Mouse (Mus musculus): ENCODE data around the gene Pla2g15.

The Pla2g15 gene

DNA sequence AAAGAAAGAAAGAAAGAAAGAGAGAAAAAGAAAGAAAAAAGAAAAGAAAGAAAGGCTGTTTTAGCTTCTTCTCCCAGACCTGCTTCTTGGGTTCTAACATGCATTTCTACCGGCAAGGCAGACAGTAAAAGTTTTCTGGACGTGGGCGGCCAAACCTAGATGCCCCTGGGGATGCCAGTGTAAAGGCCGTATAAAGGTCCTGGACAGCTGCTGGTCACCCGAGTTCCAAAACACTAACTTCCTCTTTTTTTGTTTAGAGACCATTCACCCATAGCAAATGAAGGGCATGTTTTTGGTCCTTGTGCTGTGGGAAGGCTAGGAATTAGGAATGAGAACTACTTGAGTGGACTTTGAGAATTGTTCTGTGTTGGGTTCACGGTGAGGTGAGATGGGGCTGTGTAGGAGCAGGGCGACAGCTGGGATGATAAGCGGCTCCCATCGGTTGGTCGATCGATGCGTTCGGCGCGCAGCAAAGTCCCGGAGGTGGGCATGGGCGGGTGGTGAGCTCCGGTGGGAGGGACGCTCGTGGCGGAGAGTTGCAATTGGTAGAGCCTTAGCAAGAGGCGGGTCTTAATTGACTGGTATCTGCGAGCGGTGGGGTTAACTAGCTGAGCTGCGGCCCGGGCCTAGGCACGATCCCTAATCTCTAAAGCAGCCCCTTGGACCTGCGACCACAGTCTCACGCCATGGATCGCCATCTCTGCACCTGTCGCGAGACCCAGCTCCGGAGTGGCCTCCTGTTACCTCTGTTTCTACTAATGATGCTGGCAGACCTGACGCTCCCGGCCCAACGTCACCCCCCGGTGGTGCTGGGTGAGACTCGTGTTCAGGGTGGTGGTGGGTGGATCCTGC lies at the start of gene Pla2g15:
TSS of gene Pla2g15 (plus strand) at position 599 of the 852 bp plus-strand sequence.
- peak; percentile 94 to 95 for DNase-seq

DNA sequence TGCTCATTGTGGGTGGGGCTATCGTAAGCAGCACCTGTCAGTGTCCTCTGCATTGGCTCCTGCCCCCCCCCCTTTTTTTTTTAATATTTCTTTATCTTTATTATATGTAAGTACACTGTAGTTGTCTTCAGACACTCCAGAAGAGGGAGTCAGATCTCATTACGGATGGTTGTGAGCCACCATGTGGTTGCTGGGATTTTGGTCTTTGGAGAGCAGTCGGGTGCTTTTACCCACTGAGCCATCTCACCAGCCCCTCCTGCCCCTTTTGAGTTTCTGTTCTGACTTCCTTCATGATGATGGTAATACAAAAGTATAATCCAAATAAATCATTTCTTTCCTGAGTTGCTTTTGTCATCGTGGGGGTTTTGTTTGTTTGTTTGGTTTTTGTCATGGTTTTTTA lies 47.9 kb upstream of the Pla2g15 start:
- DNase-seq, result peak; percentile 43 to 63

DNA sequence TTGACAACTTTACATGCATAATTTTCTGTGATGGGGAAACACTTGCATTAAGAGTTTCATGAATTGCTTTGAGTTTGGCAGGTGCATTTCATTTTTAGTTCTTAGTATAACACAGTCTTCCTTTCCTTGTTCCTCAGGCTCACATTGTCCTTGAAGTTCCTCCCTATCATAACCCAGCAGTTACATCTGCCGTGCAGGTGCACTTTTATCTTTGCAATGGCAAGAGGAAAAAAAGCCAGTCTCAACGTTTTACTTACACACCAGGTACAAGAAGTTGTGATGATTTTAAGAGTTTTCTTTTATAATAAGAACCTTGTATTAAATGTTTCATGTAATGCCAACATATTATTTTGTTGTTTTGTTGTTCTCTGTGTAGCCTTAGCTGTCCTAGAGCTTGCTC lies 46.3 kb upstream of the Pla2g15 start:
- peak; percentile 41 to 68 for DNase-seq

DNA sequence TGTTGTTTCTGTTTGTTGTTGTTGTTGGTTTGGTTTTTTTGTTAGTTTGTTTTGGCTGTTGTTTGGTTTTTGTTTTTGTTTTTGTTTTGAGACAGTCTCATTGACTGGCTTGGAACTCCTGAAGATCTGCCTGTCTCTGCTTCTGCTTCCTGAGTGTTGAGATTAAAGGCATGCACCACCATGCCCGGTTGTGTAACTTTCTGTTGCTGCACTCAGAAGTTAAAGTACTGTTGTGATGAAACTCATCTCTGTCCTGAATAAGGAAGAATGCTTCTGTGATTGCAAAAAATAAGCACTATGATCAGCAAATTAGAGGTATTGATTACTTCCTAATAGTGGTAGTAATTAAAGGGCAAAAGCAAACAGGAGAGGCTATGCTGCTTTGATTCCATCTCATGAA lies 44.0 kb upstream of the Pla2g15 start:
- no peak for DNase-seq

- peak in 1 of 2 experiments; percentile 55 for DNase-seq
Observed at GRCm38 (mm10) chr8:106108080-106108479, 42.1 kb upstream of the Pla2g15 start.

DNA sequence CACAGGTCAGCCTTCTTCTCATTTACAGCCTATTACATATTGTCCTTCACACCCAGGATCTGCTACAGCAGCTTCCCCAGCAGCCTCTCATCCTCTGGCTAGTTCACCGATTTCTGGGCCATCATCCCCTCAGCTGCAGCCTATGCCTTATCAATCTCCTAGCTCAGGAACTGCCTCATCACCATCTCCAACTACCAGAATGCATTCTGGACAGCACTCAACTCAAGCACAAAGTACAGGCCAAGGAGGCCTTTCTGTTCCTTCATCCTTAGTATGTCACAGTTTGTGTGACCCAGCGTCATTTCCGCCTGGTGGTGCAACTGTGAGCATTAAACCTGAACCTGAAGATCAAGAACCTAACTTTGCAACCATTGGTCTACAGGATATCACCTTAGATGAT lies 41.5 kb upstream of the Pla2g15 start:
- DNase-seq, result peak in 1 of 2 experiments; percentile 45

- DNase-seq, result peak in 1 of 2 experiments; percentile 50
Observed at GRCm38 (mm10) chr8:106112041-106112440, 38.2 kb upstream of the Pla2g15 start.

GRCm38 (mm10) chr8:106112514-106112913 lies 37.7 kb upstream of the Pla2g15 start:
- DNase-seq, result peak; percentile 69 to 86

- DNase-seq, result peak; percentile 84 to 87
Observed at GRCm38 (mm10) chr8:106115897-106116296, 34.3 kb upstream of the Pla2g15 start.

- DNase-seq, result no peak
Observed at GRCm38 (mm10) chr8:106123443-106123842, 26.8 kb upstream of the Pla2g15 start.

DNA sequence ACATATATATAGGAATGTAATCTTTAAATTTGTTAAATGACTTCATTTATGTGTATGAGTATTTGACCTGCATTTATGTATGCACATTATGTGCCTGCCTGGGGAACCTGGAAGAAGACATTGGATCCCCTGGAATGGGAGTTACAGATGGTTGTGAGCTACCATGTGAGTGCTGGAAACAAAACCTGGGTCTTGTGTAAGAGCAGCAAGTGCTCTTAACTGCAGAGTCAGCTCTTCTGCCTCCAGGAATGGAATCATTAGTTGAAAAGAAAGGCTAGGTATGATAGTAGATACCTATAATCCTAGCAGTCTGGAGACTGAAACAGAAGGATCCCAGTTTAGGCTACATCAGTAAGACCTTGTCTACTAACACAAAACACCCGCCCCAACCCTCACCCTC lies 24.1 kb upstream of the Pla2g15 start:
- no peak for DNase-seq

DNA sequence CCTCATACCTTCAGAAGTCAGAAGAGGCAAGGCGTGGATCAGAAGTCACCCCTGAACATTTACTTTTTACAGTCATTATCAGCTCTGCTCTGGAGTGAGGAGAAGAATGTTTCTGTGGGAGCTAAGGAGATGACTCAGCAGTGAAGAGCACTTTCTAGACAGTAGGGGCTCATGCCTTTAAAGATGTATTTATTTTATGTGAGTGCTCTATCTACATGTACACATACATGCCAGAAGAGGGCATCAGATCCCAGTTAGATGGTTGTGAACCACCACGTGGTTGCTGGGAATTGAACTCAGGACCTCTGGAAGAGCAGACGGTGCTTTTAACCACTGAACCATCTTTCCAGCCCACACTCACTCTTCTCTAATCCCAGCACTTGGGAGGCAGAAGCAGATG lies 23.1 kb upstream of the Pla2g15 start:
- no peak for DNase-seq

DNA sequence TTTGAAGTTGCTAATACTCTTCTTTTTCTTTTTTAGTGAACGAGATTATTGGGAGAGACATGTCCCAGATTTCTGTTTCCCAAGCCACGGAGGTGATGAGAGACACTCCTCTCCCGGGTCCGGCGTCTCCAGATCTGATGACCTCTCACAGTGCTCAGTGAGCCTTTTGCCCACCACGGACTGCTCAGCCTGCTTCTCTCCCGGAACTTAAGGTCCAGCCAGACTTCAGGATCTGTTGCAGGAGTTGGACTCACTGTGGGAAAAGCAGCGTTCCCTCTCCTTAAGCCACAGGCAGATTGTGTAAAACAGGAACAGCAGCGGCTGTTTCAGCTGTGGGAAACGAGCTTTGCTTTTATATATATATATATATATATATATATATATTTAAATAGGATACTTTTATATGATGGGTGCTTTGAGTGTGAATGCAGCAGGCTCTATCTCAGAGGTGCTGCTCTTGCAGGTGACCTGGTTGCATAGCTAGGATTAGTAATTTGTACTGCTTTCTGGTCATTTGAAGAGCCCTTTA lies 22.3 kb upstream of the Pla2g15 start:
- no peak for DNase-seq

GRCm38 (mm10) chr8:106129232-106129930 lies 20.8 kb upstream of the Pla2g15 start:
- DNase-seq, result no peak

DNA sequence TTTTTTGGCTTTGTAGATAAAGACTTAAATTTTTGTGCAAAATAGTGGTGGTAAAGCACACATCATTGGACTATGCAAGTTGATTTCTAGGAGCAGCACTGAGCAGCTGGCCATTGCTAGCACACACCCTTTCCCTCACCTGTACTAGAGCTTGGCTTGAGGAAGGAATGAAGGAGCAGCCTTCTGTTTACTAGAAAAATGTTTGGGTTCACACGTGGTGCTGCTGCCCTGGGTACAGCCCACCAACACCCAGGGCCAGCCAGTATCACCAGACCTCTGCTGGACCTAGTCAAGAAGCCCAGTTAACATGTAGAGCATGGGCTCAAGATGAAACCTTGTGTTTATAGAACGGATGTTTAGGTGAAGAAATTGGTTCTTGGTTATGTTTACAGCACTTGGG lies 20.2 kb upstream of the Pla2g15 start:
- DNase-seq, result no peak

- DNase-seq, result no peak
Observed at GRCm38 (mm10) chr8:106130505-106130904, 19.7 kb upstream of the Pla2g15 start.

GRCm38 (mm10) chr8:106131021-106131420 lies 19.2 kb upstream of the Pla2g15 start:
- DNase-seq, result no peak

GRCm38 (mm10) chr8:106131488-106132222 lies 18.5 kb upstream of the Pla2g15 start:
- no peak for DNase-seq

DNA sequence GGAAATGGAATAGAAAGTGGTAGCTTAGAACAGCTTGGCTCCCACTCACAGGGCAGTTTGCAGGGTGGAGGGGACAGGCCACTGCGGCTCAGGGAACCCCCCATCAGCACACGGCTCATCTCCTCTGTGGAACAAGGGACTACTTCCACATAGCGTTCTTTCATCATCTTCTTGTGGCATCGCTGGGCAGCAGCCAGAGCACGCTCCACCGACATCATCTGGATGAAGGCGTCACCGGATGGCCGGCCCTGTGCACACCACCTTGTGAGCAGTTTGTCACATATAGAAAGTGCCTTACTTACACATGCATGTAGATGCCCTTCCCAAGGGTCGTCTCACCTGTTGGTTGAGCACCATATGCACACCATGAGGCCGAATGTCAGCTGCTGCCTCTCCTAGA lies 17.8 kb upstream of the Pla2g15 start:
- DNase-seq, result no peak

DNA sequence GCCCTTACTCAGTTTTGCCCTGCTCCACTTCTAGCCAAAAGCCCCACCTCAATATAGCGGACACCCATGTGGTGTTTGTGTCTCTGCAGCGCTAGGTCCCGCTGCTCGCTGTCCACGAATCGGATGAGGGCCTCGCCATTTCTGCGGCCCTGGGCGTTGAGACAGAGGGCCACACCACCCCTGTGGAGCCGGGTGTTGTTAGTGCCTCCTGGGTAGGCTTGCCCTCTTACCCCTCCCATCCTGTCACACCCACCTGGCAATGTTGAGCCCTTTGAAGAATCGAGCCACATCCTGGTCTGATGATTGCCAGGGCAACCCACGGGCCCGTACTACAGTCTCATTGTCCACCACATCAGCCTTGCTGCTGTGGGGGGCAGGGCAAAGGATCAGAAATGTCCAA lies 16.7 kb upstream of the Pla2g15 start:
- DNase-seq, result peak in 1 of 2 experiments; percentile 55

- DNase-seq, result no peak
Observed at GRCm38 (mm10) chr8:106133946-106134345, 16.3 kb upstream of the Pla2g15 start.

- DNase-seq, result peak in 1 of 2 experiments; percentile 52
Observed at GRCm38 (mm10) chr8:106134751-106135571, 15.2 kb upstream of the Pla2g15 start.

Measured in thymus, postnatal 36 days (tissue).